Mouse (Mus musculus) ES-CJ7 (cell line): ENCODE results near the gene Ptprg.

Source experiments
- DNase-seq: peaks from one replicate; pipeline ENCODE4 v3.0.0; 2011; ENCODE audit warnings: low read depth, low spot score

The Ptprg gene

DNA sequence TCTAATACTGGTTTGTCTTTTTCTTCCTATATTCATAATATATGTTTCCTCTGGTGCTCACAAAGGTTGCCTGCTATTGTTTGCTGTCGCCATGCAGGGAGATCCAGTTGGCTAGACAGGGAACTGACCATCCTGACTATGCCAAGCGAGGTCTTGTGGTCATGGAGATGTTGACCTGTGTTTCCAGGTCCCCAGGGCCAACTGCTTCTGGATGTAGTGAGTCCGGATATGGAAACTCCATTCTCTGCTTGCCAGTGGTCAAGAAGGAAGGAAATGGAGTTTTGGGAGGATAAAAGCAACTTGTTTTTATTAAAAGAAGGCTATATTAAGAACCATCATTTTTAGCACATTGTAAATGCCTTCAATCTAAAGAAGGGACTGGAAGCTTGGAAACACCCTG lies 327.8 kb downstream of the Ptprg start:
- no peak for DNase-seq

GRCm38 (mm10) chr14:11883142-11883921 lies 330.0 kb downstream of the Ptprg start:
- no peak for DNase-seq

DNA sequence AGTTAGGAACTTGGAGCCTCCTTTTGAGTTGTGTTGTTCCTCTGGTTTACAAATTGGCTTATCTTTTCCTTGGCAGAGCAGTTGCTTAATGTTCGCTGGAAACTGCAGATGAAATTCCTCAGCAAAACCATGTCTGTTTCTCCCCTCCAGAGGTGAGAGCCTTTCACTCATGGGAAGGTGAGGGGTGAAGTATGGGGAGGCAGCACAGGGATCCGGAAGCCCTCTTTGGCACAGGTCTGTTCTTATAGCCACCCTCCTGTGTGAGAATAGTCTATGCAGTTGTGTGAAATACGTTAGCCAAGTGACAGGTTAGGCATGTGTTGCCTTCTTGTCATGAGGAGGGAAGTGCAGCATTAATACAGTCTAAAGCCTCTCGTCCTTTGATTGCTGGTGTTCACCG lies 330.7 kb downstream of the Ptprg start:
- DNase-seq, result no peak

DNA sequence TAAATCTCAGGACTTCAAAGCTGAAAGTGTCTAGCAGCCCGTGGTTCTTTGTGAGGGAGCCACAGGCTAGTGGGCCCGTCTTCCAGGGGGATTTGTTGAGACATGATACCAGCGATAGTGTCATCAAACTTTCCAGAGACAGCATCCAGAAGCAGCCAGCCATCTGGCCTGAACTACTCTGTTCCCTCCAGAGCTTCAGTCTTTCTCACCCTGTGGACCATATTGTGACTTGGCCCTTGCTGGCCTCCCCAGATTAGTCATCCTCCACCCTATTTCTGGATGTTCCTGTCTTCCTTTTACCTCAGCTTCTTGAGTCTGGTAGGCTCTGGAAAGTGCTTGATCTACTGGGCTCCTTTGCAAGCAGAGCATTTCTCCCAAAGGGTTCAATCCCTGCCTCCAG lies 333.1 kb downstream of the Ptprg start:
- DNase-seq, result no peak

DNA sequence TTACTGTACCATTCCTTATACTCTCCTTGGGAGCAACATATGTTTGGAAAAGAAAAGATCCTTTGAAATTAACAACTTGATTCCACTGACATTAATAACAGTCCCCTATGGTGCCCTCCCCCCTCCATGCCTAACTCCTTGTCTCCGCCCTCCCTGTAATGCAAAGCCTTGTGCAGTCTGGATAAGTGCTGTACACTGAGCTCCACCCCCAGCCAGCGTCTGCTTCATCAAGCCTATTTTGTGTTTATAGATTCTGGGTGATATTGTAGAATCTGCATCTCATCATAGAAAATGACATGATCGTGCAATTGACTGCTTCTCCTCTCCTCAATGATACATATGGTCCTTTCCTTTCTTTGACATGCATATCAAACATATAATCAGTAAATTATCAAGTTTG lies 337.6 kb downstream of the Ptprg start:
- DNase-seq, result no peak

GRCm38 (mm10) chr14:11892621-11893020 lies 339.3 kb downstream of the Ptprg start:
- no peak for DNase-seq

- DNase-seq, result no peak
Measured at GRCm38 (mm10) chr14:11895486-11895885, 342.2 kb downstream of the Ptprg start.

GRCm38 (mm10) chr14:11902794-11903193 lies 349.5 kb downstream of the Ptprg start:
- peak; percentile 67 for DNase-seq

DNA sequence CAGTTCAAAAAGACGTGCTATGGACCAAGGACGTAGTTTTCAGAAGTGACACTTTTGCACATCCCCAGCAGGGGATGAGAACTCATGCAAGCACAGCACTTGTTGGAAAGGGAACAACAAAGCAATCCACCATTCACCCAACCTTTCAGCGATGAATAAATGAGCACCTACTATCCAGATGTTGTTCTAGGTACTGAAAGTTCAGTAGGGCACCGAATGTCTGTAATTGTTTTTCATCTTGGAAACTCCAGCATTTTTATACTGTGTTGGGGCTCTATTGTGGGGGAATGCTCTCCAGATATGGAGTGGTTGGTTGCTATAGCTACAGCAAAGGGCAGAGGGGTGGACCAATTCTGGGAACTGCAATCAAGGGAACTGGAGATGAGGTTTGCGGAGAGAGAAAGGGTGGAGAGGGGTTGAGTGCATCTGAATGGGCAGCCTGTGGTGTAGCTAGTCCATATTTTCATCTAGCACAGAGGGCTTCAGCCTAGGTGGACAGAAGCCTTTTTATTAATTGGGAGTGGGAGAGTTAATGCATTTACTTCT lies 352.9 kb downstream of the Ptprg start:
- peak; percentile 64 for DNase-seq

GRCm38 (mm10) chr14:11912253-11912652 lies 358.9 kb downstream of the Ptprg start:
- DNase-seq, result peak; percentile 73

DNA sequence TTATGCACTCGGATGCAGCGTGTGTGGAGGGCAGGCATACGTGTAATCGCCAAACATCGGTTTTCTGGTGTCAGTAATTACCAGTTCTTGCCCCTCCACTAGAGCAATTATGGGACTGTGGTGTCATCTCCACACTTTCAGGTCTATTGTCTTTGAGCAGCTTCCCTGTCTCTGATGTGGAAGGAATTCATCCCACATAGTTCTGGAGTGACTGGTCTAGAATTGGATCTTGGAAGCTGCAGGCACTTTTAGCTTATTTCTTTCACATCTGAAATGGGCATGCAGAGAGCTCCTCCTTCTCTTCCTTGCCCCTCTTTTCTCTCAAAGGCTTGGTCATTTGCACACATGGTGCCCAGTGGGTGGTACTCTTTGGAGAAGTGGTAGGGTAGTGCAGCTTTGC lies 363.9 kb downstream of the Ptprg start:
- no peak for DNase-seq

DNA sequence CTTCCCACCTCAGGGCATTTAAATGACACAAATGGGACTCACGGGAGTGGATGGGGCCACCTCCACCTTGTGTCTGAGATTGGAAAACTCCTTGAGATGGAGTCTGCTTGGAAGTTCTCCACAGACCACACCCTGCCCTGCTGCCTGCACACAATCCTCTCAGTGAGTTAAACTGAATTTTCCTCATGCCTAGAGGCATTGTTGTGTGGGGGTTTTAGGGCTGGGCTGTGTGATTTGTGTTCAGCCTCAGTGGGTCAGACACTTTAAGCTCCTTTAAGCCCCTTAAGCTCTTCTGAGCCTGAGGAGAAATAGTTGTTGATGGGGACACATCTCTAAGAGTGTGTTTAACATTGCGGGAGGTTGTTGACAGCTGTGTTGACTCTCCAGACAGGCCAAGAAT lies 375.2 kb downstream of the Ptprg start:
- DNase-seq, result peak; percentile 48

DNA sequence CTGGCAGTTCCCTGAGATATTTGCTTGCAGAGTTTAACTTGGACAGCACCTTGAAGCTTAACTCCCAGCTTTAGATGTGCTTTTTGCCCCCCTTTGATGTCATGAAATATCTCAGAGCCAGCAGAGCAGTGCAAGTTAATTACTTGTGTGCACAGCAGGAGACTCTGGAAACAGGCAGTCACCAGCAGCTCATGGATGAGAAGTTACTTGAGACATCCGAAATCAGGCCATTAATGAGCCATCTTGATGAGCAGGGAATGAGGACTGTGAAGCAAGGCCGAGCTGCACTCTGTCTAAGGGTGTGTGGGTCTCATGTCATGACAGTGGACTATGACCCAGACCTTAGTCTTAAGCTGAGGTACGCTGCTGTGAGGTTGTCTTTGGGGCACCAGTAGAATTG lies 379.2 kb downstream of the Ptprg start:
- DNase-seq, result no peak

GRCm38 (mm10) chr14:11934556-11934955 lies 381.2 kb downstream of the Ptprg start:
- peak; percentile 72 for DNase-seq

DNA sequence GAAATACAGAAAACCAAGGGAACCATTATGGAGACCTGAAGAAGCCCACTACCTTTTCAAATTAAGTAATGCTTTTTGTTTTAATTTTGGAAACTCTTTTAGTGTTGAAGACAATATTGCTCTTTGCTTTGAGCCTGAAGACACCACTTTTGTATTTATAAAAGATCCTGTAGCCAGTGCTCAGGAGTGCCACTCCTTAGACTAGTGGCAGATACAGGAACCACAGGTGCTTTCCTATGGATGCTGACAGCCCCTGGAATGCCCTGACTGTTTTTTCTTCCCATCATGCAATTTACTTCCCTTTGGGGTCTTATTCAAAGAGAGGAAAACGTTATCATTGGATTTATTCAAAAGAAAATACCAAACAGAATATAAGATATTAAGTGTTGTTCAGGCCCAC lies 381.9 kb downstream of the Ptprg start:
- peak; percentile 34 for DNase-seq

DNA sequence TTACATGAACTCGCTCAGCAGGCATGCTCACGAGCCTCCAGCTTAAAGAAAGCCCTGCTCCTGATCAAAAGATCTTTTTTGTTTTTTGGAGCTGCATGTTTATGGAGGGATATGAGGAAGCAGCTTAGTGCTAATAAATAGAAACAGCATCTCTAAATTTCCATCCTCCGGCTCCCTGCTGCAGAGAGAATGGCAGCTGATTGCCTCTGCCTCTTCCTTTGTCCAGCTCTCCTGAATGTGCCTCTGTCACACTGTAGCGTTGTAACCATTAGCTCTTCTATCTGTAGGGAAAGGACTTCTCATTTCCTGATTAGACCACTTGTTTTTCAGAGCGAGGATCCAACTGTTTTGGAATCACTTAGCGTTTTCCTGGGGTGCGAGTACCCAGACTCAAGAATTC lies 382.4 kb downstream of the Ptprg start:
- DNase-seq, result no peak

DNA sequence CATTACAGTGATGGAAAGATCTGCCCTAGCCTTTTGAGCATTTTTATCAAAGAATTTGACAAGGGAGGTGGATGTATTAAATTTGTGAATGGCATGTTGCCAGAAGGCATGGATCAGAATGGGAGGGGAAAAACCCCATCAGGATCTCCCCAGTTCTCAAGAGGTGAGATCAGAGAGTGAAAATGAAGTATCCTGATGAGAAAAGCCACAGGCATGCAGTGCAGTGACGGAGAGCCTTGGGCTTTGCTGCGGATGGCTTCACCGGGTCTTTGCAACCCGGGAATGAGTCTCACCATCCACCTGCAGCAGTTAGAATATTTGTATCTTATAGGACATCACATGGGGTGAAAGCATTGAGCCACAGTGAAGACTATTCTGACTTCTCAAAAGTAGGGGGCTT lies 385.6 kb downstream of the Ptprg start:
- DNase-seq, result no peak

DNA sequence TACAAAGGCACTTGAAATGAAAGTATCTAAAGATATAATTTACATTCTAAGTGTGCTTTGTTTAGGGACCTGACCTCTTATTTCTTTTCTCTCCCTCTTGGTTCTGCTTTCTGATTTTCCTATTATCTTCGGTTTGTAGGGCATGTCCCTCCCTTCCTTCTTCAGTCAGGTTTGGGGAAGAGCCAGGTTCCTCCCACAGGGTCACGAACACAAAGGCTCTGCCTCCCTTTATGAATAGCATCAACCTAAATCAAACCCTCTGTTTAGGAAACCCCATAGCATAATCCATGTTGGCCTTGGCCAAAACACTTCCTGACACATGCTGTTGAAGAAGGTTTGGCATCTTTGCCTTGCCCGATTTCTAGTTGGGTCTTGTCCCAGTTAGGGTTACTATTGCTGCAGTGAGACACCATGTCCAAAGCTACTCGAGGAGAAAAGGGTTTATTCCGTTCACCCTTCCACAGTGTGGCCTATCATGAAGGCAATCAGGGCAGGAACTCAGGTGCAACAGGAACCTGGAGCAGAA lies 388.7 kb downstream of the Ptprg start:
- no peak for DNase-seq

- DNase-seq, result no peak
Measured at GRCm38 (mm10) chr14:11950379-11950778, 397.0 kb downstream of the Ptprg start.

DNA sequence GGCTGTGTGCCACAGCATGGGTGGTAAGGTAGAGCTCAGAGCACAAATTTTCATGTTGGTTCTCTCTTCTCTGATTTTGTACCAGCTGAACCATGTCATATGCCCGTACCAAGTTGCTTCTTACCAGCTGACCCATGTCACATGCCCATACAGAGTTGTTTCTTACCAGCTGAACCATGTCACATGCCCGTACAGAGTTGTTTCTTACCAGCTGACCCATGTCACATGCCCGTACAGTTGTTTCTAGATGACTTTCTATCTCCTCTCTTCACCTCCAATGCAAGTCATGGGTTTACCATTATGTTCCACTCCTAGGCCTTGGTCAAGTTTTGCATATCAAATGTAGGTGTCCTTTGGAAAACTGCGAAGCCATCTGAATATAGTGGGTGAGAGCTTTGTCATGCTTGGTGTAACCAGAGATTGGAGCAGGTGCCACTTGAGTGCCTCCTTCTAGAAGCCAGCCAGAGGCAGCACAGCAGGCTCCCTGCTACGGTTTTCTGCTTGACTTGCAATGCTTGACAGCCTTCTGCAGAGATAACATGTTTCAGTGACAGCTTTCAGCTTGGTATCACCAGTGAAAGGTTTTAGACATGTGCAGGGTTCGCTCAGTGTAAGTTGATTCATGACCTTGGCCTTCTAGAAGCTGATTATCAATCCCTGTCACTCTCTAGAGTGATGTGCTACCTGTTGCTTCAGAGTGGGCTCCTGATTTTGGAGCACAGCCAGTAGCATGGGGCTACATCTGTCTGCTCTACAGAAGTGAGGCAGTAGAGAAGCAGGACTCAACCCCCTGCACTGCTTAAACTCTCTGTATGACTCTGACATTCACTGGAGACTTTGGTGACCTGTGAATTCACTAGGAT lies 401.9 kb downstream of the Ptprg start:
- DNase-seq, result no peak

GRCm38 (mm10) chr14:11960269-11961121 lies 407.2 kb downstream of the Ptprg start:
- DNase-seq, result no peak
